Mouse (Mus musculus): ENCODE data around the gene Dnph1. TPM values are rescaled to one million over a fixed set of nuclear protein-coding genes. Genes with fewer than 3 reads are reported as not detected.

Gene Dnph1
- polyA plus RNA-seq, 1 experiment from 2014 or later = 59.7 TPM

Other genes starting within 250 kb of the Dnph1 start
- gene Polr1c, start 248.7 kb upstream of the Dnph1 start, polyA plus RNA-seq (2014; fragmentation: Nextera tagmentation; extraction: Ambion mirVana) = 100 and 113 TPM in 2 replicates
- gene Yipf3, start 248.6 kb upstream of the Dnph1 start, polyA plus RNA-seq (2014; fragmentation: Nextera tagmentation; extraction: Ambion mirVana) = 64.0 and 64.7 TPM in 2 replicates
- gene Lrrc73, start 243.2 kb upstream of the Dnph1 start, polyA plus RNA-seq (2014; fragmentation: Nextera tagmentation; extraction: Ambion mirVana) = 3.1 and 3.4 TPM in 2 replicates
- 43.4 and 47.4 TPM in 2 replicates for gene Tjap1, start 213.7 kb upstream of the Dnph1 start, polyA plus RNA-seq (2014; fragmentation: Nextera tagmentation; extraction: Ambion mirVana)
- 1.3 and 1.8 TPM in 2 replicates for gene Dlk2, start 199.3 kb upstream of the Dnph1 start, polyA plus RNA-seq (2014; fragmentation: Nextera tagmentation; extraction: Ambion mirVana)
- 3.8 and 4.8 TPM in 2 replicates for gene Abcc10, start 168.4 kb upstream of the Dnph1 start, polyA plus RNA-seq (2014; fragmentation: Nextera tagmentation; extraction: Ambion mirVana)
- 16.5 and 20.7 TPM in 2 replicates for gene Zfp318, start 113.0 kb upstream of the Dnph1 start, polyA plus RNA-seq (2014; fragmentation: Nextera tagmentation; extraction: Ambion mirVana)
- gene Crip3, start 67.8 kb upstream of the Dnph1 start, polyA plus RNA-seq (2014; fragmentation: Nextera tagmentation; extraction: Ambion mirVana) = 0.74 and 0.86 TPM in 2 replicates
- gene Slc22a7, start 58.3 kb upstream of the Dnph1 start, polyA plus RNA-seq (2014; fragmentation: Nextera tagmentation; extraction: Ambion mirVana) = not detected in 2 replicates
- gene Ttbk1, start 9.0 kb upstream of the Dnph1 start, polyA plus RNA-seq (2014; fragmentation: Nextera tagmentation; extraction: Ambion mirVana) = 2.3 and 2.4 TPM in 2 replicates
- 4.7 and 4.8 TPM in 2 replicates for gene Cul9, start 49.7 kb downstream of the Dnph1 start, polyA plus RNA-seq (2014; fragmentation: Nextera tagmentation; extraction: Ambion mirVana)
- 5.1 and 8.2 TPM in 2 replicates for gene Srf, start 59.5 kb downstream of the Dnph1 start, polyA plus RNA-seq (2014; fragmentation: Nextera tagmentation; extraction: Ambion mirVana)
- gene Ptk7, start 132.8 kb downstream of the Dnph1 start, polyA plus RNA-seq (2014; fragmentation: Nextera tagmentation; extraction: Ambion mirVana) = 16.0 and 21.5 TPM in 2 replicates
- 22.7 and 29.8 TPM in 2 replicates for gene Klc4, start 149.3 kb downstream of the Dnph1 start, polyA plus RNA-seq (2014; fragmentation: Nextera tagmentation; extraction: Ambion mirVana)
- gene Mrpl2, start 149.5 kb downstream of the Dnph1 start, polyA plus RNA-seq (2014; fragmentation: Nextera tagmentation; extraction: Ambion mirVana) = 94.8 and 95.2 TPM in 2 replicates
- 25.9 and 30.5 TPM in 2 replicates for gene Cul7, start 153.6 kb downstream of the Dnph1 start, polyA plus RNA-seq (2014; fragmentation: Nextera tagmentation; extraction: Ambion mirVana)
- gene Rrp36, start 177.6 kb downstream of the Dnph1 start, polyA plus RNA-seq (2014; fragmentation: Nextera tagmentation; extraction: Ambion mirVana) = 57.9 and 58.4 TPM in 2 replicates
- gene Mea1, start 182.1 kb downstream of the Dnph1 start, polyA plus RNA-seq (2014; fragmentation: Nextera tagmentation; extraction: Ambion mirVana) = 192 and 201 TPM in 2 replicates
- gene Klhdc3, start 184.2 kb downstream of the Dnph1 start, polyA plus RNA-seq (2014; fragmentation: Nextera tagmentation; extraction: Ambion mirVana) = 101 and 122 TPM in 2 replicates
- gene Ppp2r5d, start 208.4 kb downstream of the Dnph1 start, polyA plus RNA-seq (2014; fragmentation: Nextera tagmentation; extraction: Ambion mirVana) = 89.4 and 103 TPM in 2 replicates
- gene Pex6, start 214.8 kb downstream of the Dnph1 start, polyA plus RNA-seq (2014; fragmentation: Nextera tagmentation; extraction: Ambion mirVana) = 12.5 and 14.6 TPM in 2 replicates
- 0.40 and 0.48 TPM in 2 replicates for gene Gnmt, start 232.5 kb downstream of the Dnph1 start, polyA plus RNA-seq (2014; fragmentation: Nextera tagmentation; extraction: Ambion mirVana)